Mouse (Mus musculus) heart, embryonic 13.5 days (tissue): ENCODE results near the gene Gm13101. TPM values are rescaled to one million over a fixed set of nuclear protein-coding genes. Genes with fewer than 3 reads are reported as not detected.
"Not testable (repeated sequence)": the region's sequence is repeated elsewhere in the genome, so short reads cannot be mapped to it uniquely, and the experiment has no call there.

Experiments
- ATAC-seq: fragments of 200-750 bp; cut with Nextera tagmentation; 2 replicates; pipeline ENCODE4 v1.8.0; 2017; ENCODE audit warnings: moderate TSS enrichment; ENCODE audit not compliant: insufficient number of reproducible peaks, low FRiP score, low TSS enrichment; ENCODE audit errors: extremely low read depth
- H3K27ac ChIP-seq: fragments of 300-500 bp; sonication (generic); replicated peaks from 2 replicates; pipeline ENCODE4 v1.5.1; 2015; ENCODE audit warnings: moderate library complexity, mild to moderate bottlenecking, inconsistent platforms
- H3K27me3 ChIP-seq: fragments of 300-500 bp; sonication (generic); replicated peaks from 2 replicates; pipeline ENCODE4 v1.6.1; 2015; ENCODE audit warnings: mild to moderate bottlenecking, inconsistent platforms
- H3K36me3 ChIP-seq: fragments of 300-500 bp; sonication (generic); 2 replicates; pipeline ENCODE4 v1.6.1; 2015; ENCODE audit warnings: mild to moderate bottlenecking, inconsistent platforms
- H3K4me1 ChIP-seq: fragments of 300-500 bp; sonication (generic); 2 replicates; pipeline ENCODE4 v1.6.1; 2015; ENCODE audit warnings: inconsistent platforms
- H3K4me2 ChIP-seq: fragments of 300-500 bp; sonication (generic); 2 replicates; pipeline ENCODE4 v1.6.1; 2015; ENCODE audit warnings: inconsistent platforms, mild to moderate bottlenecking, moderate library complexity
- H3K4me3 ChIP-seq: fragments of 300-500 bp; sonication (generic); 2 replicates; pipeline ENCODE4 v1.5.1; 2015; ENCODE audit warnings: moderate library complexity, mild to moderate bottlenecking, inconsistent platforms
- H3K9ac ChIP-seq: fragments of 300-500 bp; sonication (generic); 2 replicates; pipeline ENCODE4 v1.6.1; 2015; ENCODE audit warnings: inconsistent platforms, mild to moderate bottlenecking, moderate library complexity
- H3K9me3 ChIP-seq: fragments of 300-500 bp; sonication (generic); 2 replicates; pipeline ENCODE4 v1.6.1; 2016; ENCODE audit warnings: inconsistent platforms
- WGBS: fragments of 180-500 bp; shearing (Covaris S2); methylation state at CpG from one replicate; pipeline ENCODE4 v1.1.7; 2015; ENCODE audit warnings: mixed read lengths; 5-methylcytosine and 5-hydroxymethylcytosine counted together
- polyA plus RNA-seq: library from polyadenylated mRNA; unstranded; fragments of >200 nt; fragmentation: Nextera tagmentation; extraction: Ambion mirVana; gene quantifications from 2 replicates; pipeline ENCODE4 v1.2.1, GENCODE M21; 2015

Gene Gm13101
- polyA plus RNA-seq, result not detected in 2 replicates

GRCm38 (mm10) chr4:143966850-143967249, at the start of gene Gm13101:
Gene Gm13101 (minus strand): TSS chr4:143966950.
- H3K27me3 ChIP-seq, H3K27ac ChIP-seq, ATAC-seq, H3K4me1 ChIP-seq, H3K9ac ChIP-seq, H3K36me3 ChIP-seq, H3K4me3 ChIP-seq, H3K4me2 ChIP-seq: not testable (repeated sequence)
- peaks cover 11% of the 10 kb centered on the region; the same call in 1 of the 2 replicates for H3K9me3 ChIP-seq
- WGBS, result 53% methylated on average over 2 of the region's 2 CpGs

- not testable (repeated sequence) for H3K4me3 ChIP-seq, H3K36me3 ChIP-seq, H3K9ac ChIP-seq, H3K4me2 ChIP-seq, ATAC-seq, H3K27me3 ChIP-seq, H3K4me1 ChIP-seq, H3K27ac ChIP-seq
- H3K9me3 ChIP-seq, result peaks cover 11% of the 10 kb centered on the region; the same call in 1 of the 2 replicates
- WGBS, result 41% methylated on average over 3 of the region's 3 CpGs
Observed at GRCm38 (mm10) chr4:143994269-143994668, 27.5 kb upstream of the Gm13101 start, which contains the start of gene Pramef17. Gene Pramef17 (minus strand): TSS chr4:143994369.

- not testable (repeated sequence) for H3K27ac ChIP-seq, H3K4me1 ChIP-seq, H3K36me3 ChIP-seq, H3K4me2 ChIP-seq, H3K9ac ChIP-seq, ATAC-seq, H3K4me3 ChIP-seq, H3K9me3 ChIP-seq, H3K27me3 ChIP-seq
- 89% methylated on average over 16 of the region's 17 CpGs for WGBS
Observed at GRCm38 (mm10) chr4:143988126-143988525, 21.4 kb upstream of the Gm13101 start.

GRCm38 (mm10) chr4:143987475-143987941, 20.8 kb upstream of the Gm13101 start:
- 86% methylated on average over 13 of the region's 17 CpGs for WGBS
- not testable (repeated sequence) for H3K36me3 ChIP-seq, H3K4me2 ChIP-seq, H3K27me3 ChIP-seq, H3K9me3 ChIP-seq, H3K4me1 ChIP-seq, ATAC-seq, H3K27ac ChIP-seq, H3K9ac ChIP-seq, H3K4me3 ChIP-seq

GRCm38 (mm10) chr4:143985733-143986132, 19.0 kb upstream of the Gm13101 start:
- not testable (repeated sequence) for H3K9me3 ChIP-seq, H3K36me3 ChIP-seq, ATAC-seq, H3K27me3 ChIP-seq, H3K4me1 ChIP-seq, H3K4me3 ChIP-seq, H3K27ac ChIP-seq, H3K4me2 ChIP-seq, H3K9ac ChIP-seq
- WGBS, result 77% methylated on average over 4 of the region's 9 CpGs

GRCm38 (mm10) chr4:143985165-143985564, 18.4 kb upstream of the Gm13101 start:
- not testable (repeated sequence) for H3K27ac ChIP-seq, ATAC-seq, H3K4me2 ChIP-seq, H3K9ac ChIP-seq, H3K27me3 ChIP-seq, H3K4me3 ChIP-seq, H3K4me1 ChIP-seq, H3K9me3 ChIP-seq, H3K36me3 ChIP-seq
- no CpG with 5 or more reads among the region's 7 CpGs for WGBS

GRCm38 (mm10) chr4:143983446-143983845, 16.7 kb upstream of the Gm13101 start:
- not testable (repeated sequence) for H3K9ac ChIP-seq, ATAC-seq, H3K4me1 ChIP-seq, H3K4me2 ChIP-seq, H3K27me3 ChIP-seq, H3K9me3 ChIP-seq, H3K27ac ChIP-seq, H3K36me3 ChIP-seq, H3K4me3 ChIP-seq
- WGBS, result 57% methylated on average over 1 of the region's 1 CpGs

- not testable (repeated sequence) for H3K27ac ChIP-seq, H3K27me3 ChIP-seq, H3K9ac ChIP-seq, H3K4me2 ChIP-seq, H3K36me3 ChIP-seq, H3K4me3 ChIP-seq, H3K4me1 ChIP-seq, ATAC-seq
- 71% methylated on average over 1 of the region's 1 CpGs for WGBS
- H3K9me3 ChIP-seq, result peaks cover 24% of the 10 kb centered on the region
Observed at GRCm38 (mm10) chr4:143950916-143951315, 15.8 kb downstream of the Gm13101 start, which contains the start of gene Pramef25. Gene Pramef25 (minus strand): TSS chr4:143951016.

Other genes starting within 250 kb of the Gm13101 start
- not detected in 2 replicates for gene Gm13078, start 247.5 kb downstream of the Gm13101 start, polyA plus RNA-seq
- gene Gm13023, start 177.6 kb downstream of the Gm13101 start, polyA plus RNA-seq, result not detected in 2 replicates
- gene Gm13084, start 150.9 kb downstream of the Gm13101 start, polyA plus RNA-seq, result not detected in 2 replicates
- not detected in 2 replicates for gene Gm13103, start 120.5 kb downstream of the Gm13101 start, polyA plus RNA-seq
- not detected in 2 replicates for gene Pramef6, start 66.6 kb downstream of the Gm13101 start, polyA plus RNA-seq
- not detected in 2 replicates for gene Pramef25, start 15.9 kb downstream of the Gm13101 start, polyA plus RNA-seq
- gene Pramef17, start 27.4 kb upstream of the Gm13101 start, polyA plus RNA-seq, result not detected in 2 replicates
- gene Pramel4, start 92.2 kb upstream of the Gm13101 start, polyA plus RNA-seq, result not detected in 2 replicates
- gene Gm13102, start 139.5 kb upstream of the Gm13101 start, polyA plus RNA-seq, result not detected in 2 replicates
- not detected in 2 replicates for gene Oog3, start 195.7 kb upstream of the Gm13101 start, polyA plus RNA-seq
- not detected in 2 replicates for gene Oog2, start 223.8 kb upstream of the Gm13101 start, polyA plus RNA-seq
- not detected in 2 replicates for gene C87977, start 246.4 kb upstream of the Gm13101 start, polyA plus RNA-seq